Mouse (Mus musculus) left cerebral cortex, postnatal 14 days (tissue): ENCODE data around the gene Hspa1a. TPM values are rescaled to one million over a fixed set of nuclear protein-coding genes. Genes with fewer than 3 reads are reported as not detected.
"Not testable (repeated sequence)": the region's sequence is repeated elsewhere in the genome, so short reads cannot be mapped to it uniquely, and the experiment has no call there.

Experiments used
- DNase-seq, 2 experiments: peaks; one replicate each; pipeline ENCODE4 v3.0.0; 2021 to 2022; ENCODE audit warnings: low spot score in 2 of 2, mixed read lengths in 1 of 2
- intact Hi-C: fragments of 180-260 bp; cut with DNase I; formaldehyde crosslinking; loops from one replicate; pipeline ENCODE4 v1.15.1; 2025
- total RNA-seq, 2 experiments: library from RNA; stranded (reverse); gene quantifications; 2 replicates each; pipeline ENCODE4 v1.2.3; 2021

The Hspa1a gene
- total RNA-seq, 2 experiments from 2014 or later: 5.5 to 6.7 TPM

DNA sequence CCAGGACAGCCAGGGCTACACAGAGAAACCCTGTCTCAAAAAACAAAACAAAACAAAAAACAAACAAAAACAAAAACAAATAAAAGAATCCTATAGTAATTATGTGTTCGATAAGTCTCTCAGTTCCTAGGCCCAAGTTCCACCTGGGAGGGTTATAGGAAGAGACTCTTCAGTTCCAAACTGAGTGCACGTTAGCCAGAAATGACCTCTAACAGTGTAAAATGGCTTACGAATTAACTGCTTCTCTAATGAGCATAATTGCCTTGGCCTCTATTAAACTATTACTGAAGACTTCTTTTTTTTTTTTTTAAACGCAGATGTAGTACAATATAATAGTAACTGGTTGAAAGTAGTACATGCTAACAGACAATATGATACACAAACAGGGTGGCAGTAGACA, 18.1 kb downstream of the Hspa1a start:
- no peak for DNase-seq
- intact Hi-C loops: loop anchor here (2.0 kb wide), 1 partner anchor 29 kb away; no protein-coding TSS in a partner anchor

DNA sequence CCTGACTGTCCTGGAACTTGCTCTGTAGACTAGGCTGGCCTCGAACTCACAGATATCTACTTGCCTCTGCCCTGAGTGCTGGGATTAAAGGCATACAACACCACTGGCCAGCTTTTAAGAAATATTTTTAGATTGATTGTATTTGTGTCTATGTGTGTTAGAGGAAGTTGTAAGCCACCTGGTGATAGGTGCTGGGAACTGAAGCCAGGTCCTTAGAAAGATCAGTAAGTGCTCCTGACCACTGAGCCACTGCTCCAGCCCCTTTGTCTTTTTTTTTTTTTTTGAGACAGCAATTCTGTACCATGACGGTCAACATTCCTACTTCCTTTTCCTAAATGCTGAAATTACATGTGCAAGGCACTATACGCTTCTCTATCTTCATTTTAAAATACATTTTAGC, 18.7 kb downstream of the Hspa1a start:
- intact Hi-C loops: loop anchor here (2.0 kb wide), 1 partner anchor 30 kb away; no protein-coding TSS in a partner anchor
- no peak for DNase-seq

DNA sequence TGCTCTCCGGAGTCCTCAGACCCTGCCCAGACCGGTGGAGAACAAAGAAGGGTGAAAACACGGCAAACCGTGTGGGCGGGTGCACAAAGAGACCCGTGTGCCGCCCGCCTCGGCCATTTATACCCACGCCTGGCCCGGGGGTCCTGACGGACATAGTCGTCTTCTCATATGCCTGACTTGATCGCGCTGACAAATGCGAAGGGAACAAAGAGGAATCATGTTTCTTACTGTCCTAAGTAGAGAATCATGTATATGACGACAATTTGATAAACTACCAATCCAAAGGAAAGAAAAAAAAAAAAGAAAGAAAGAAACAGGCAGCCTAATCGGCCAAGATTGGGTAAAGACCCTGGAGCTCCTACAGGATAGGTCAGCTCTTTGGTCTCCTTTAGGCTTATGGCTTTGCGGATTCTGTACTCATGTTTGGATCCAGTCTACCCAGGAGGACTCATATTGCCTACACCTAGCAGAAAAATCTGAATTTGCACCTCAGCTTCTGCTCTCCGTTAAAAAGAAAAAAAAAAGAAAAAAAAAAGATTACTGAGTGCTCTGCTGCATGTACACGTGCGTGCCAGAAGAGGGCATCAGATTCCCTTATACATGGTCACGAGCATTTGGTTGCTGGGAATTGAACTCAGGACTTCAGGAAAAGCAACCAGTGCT, 19.4 kb downstream of the Hspa1a start:
- intact Hi-C loops: loop anchor here (2.0 kb wide), 1 partner anchor 30 kb away; no protein-coding TSS in a partner anchor
- DNase-seq: peak; percentile 80 to 81

DNA sequence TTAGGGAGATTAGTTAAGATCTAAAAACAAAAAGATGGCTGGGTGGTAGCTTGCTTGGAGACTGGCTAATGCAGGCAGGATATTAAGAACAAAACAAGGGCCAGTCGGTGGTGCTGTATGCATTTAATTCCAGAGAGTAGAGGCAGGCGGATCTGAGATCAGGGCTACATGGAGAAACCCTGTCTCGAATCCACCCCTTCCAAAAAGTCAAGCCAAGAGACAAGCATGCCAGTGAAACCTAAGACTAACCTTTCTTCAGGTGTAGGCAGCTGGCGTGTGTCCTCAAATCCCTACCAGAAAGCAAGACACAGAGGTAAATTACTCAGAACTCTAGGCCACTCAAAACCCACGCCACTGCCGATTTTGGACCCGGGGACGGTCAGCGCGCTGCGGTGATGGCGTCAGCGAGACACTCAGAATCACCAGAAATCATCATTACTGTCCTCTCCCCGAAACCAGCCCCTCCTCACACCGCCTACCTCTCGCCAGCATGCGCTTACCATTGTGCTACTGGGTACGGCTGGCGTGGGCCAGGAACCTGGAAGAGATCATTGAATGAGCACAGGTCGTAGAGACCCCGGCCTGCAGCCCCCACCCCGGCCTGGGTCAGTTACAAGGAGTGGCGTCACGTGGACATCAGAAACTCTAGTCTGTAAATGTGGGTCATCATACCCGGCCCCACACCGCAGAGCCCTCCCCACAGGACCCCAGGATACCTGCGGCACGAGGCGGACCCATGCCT, 20.1 kb downstream of the Hspa1a start:
- intact Hi-C loops: loop anchor here (2.0 kb wide), 1 partner anchor 31 kb away; no protein-coding TSS in a partner anchor
- DNase-seq: peak; percentile 47 to 62

DNA sequence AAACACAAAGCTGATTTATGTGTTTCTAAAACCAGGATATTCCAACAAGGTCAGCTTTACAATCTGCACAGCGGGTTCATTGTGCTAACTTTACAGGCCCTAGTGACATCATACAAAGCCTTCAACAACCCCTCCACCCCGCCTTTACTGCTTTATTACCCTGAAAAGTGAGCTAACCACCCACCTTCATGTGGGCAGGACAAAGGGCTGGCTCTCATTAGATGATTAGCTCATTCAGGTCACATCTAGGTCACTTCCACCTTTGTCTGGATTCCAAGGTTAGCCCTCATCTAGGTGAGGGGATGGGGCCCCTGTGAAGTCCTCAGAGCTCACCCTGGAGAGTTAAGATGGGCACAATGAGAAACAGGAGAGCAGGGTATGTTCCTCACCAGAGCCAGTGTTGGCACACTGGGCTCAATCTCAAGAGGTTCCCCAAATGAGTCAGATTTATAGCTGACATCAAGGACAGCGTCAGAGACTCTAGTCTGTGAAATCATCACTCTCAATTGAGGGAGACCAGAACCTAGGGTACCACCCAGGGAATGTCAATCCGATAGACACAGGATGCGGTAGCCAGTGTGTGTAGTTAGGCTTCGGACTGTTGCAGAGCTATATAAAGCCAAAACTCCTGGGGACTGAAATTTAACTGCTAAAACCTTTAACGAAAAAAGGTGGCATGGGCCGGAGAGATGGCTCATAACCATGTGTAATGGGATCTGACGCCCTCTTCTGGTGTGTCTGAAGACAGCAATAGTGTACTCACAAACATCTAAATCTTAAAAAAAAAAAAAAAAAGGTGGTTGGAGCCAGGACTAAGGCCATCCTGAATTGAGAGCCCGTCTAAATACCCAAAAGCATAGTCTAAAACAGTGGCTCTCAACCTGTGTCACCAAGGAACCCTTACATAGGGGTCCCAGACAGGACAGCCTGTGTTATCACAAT, 21.2 kb downstream of the Hspa1a start:
- intact Hi-C loops: no loop called here
- DNase-seq: no peak

DNA sequence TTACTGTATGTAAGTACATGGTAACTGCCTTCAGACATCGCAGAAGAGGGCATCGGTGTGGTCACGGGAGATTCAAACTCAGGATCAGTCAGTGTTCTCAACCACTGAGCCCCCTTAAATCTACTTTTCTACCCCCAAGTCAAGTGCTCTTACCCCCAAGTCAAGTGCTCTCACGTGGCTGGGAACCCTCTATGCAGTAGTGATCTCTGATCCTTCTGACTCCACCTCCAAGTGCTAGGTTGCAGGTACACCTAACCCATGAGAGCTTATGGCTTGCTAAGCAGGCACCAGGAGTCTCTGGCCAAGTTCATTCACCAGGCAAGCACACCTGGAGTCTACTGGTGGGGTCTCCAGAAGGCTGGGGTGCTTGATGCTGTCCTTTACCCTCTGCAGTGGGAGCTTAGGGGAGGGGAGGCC, 22.4 kb downstream of the Hspa1a start:
- no peak for DNase-seq
- intact Hi-C loops: loop anchor here (5.0 kb wide), 1 partner anchor 97 kb away; the partner anchor contains the start of genes Nelfe and Skiv2l

DNA sequence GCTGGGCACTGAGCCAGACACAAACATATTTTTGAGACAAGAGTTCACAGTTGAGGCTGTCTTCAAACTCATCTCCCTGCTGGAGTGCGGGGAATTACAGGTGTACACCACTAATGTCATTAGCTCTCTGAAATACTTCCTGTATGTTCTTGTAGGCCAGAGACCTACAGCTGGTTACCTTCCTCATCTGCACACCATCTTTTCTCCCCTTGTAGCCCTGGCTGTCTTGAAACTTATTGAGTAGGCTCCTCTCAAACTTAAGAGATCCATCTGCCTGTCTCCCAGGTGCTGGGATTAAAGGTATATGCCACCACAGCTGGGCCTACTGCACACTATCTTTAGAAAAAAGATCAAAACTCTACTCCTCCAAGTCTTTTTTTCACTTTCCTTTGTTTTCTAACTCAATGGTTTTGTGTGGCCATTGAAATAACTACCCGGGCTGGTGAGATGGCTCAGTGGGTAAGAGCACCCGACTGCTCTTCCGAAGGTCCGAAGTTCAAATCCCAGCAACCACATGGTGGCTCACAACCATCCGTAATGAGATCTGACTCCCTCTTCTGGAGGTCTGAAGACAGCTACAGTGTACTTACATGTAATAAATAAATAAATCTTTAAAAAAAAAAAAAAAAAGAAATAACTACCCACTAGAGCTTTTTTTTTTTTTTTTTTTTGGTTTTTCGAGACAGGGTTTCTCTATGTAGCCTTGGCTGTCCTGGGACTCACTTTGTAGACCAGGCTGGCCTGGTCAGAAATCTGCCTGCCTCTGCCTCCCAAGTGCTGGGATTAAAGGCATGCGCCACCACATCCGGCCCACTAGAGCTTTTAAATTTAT, 23.0 kb downstream of the Hspa1a start:
- intact Hi-C loops: loop anchor here (5.0 kb wide), 1 partner anchor 97 kb away; the partner anchor contains the start of genes Nelfe and Skiv2l
- not testable (repeated sequence) for DNase-seq

DNA sequence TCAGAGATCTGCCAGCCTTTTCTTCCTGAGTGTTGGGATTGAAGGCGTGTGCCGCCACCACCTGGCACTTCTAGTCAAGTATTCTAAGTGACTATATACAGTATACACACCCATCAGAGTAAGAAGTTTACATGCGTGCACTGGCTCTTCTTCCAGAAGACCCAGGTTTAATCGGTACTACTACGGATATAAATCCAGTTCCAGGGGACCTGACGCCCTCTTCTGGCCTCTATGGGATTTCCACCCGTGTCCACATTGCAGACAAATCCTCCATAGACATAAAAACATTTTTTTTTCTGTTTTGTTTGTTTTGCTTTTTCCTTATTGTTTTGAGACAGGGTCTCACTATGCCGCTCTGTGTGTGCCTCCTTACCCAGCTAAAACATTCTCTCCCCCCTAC, 24.4 kb downstream of the Hspa1a start:
- DNase-seq: no peak
- intact Hi-C loops: loop anchor here (5.0 kb wide), 1 partner anchor 95 kb away; the partner anchor contains the start of genes Nelfe and Skiv2l

DNA sequence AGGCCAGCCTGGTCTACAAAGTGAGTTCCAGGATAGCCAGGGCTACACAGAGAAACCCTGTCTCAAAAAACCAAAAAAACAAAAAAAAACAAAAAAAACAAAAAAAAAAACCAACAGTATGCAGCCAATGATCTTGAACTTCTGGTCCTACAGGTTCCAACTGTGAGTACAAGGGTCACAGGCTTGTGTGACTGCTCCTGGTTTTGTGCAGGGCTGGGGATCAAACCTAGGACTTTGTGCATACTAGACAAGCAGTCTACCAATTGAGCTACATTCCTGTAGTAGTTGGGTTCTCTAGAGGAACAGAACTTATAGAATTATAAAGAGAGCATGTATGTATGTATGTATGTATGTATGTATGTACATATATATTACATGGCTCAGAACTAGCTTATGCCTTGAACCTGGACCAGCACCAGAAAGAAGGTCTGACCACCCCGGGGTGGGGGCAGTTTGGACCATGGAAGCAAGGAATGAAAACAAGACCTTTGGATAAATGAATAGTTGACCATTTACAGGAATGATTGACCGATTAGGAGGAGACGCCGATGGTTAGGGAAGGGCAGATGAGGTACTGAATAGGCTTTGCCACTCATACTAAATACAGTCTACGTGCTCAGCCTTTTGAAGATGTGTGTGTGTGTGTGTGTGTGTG, 25.3 kb downstream of the Hspa1a start:
- no peak for DNase-seq
- intact Hi-C loops: loop anchor here (5.0 kb wide), 1 partner anchor 94 kb away; the partner anchor contains the start of genes Nelfe and Skiv2l

DNA sequence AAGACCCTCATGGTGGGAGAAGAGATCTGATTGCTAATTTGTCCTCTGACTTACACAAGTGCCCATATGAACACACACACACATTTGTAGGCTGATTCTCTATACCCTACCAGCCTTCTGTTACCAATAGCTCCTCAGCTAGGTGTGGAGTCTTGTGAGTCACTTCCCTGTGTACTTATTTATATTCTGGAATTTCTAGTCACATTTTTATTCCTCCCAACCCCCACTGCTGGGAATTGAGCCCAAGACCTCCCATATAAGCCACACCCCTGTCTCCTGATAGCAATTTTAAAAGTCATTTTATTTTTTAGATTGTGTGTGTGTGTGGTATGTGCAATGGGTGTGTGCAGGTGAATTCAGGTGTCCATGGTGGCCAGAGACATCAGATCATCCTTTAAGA, 27.6 kb downstream of the Hspa1a start:
- intact Hi-C loops: no loop called here
- no peak for DNase-seq

DNA sequence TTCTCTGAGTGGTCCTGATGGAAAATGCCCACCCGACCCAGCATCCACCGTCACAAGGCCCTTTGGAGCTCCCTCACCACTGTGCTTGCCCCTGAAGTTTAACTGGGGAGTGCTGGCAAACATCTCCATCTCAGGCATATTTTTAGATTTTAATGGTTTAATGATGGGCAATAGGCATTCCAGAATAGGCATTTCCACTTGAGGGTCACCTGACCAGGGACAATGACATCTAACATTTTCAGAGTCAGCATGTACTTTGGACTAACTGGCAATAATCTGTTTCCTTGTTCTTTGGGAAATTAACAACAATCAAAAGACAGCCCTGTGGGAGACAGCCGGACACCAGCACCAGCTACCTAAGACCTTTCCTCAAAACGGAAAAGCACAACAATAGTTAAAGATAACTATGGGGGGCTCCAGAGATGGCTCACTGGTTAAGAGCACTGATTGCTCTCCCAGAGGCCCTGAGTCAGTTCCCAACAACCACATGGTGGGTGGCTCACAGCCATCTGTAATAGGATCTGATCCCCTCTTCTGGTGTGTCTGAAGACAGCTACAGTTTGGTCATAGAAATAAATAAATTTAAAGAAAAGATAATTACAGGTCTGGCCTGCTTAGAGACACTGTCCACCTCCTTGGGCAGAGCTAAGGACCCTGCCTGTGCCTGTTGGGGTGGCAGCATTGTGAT, 28.7 kb downstream of the Hspa1a start:
- DNase-seq: no peak

DNA sequence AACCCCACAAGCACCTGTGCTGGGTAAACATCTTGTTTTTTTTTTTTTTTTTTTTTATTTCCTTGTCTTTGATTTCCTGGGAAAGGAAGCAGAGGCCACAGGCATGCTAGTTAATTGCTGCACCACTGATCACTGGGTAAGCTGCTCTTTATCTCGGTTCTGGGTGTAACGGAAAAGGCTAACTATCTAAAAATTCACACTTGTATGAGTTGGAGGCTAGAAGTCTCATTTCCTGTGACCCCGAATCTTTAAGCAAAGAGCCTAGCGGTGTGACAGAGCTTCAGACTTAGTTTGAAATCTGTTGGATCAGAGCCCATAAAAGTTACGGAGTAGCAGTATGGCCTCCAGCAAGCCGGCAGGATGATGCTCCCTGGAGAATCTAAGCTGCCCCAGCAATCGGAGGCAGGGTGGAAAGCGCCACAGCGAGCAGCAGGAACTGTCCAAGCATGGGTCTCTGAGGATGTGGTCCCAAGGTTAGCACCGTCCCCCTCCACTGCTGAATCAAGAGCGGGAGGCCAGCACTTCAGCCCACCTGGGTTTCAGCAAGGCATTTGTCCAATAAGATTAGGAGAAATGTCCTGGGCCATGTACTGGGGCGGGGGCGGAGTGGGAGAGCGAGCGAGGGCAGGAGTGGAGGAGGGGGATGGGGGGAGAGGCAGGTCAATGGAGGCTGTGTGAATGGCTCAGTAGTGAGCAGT, 30.5 kb downstream of the Hspa1a start:
- no peak for DNase-seq
- intact Hi-C loops: no loop called here

More for the DNA sequence above, 28.7 kb downstream of the Hspa1a start:
- intact Hi-C loops: no loop called here

DNA sequence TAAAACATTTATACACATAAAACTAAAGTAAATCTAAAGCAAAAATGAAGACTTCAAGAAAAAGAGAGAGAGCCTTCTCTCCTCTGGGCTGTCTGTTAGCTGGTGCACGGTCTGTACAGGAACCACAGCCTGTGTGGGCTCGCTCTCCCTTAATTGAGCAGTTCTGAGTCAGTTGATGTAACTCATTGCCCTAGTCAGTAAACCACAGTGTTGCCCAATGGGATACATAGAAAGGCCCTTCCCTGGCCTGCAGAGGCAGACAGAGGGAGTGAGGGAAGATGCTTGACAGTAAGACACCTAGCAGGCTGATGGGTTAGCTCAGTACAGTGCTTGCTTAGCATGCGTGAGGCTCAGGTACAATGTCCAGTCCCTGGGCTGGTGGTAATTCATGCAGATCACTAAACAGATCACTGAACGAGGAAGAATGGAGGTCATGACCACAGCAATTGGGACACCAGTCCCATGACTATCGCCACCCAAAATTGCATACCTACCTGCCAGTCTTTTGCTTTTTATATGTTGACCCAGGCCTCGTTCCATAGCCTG, 33.9 kb downstream of the Hspa1a start:
- intact Hi-C loops: no loop called here
- DNase-seq: no peak

DNA sequence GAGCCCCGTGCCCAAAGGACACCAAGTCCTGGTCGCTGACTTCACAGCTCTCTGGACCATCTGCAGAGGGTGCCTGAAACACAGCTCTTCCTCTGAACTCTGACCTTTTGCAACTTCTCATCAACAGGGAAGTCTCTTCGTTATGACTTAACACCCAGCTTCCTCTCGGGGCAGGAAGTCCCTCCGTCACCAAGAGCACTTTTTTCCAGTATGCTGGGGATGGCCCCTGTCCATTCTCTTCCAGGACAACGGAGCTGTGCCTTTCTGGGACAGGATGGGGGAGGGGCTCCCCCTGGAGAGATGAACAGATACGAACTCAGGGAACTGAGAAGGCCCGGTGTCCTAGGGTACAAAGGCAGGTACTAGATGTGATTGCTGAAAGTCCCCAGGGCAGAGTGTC, 37.1 kb downstream of the Hspa1a start:
- intact Hi-C loops: no loop called here
- DNase-seq: no peak

DNA sequence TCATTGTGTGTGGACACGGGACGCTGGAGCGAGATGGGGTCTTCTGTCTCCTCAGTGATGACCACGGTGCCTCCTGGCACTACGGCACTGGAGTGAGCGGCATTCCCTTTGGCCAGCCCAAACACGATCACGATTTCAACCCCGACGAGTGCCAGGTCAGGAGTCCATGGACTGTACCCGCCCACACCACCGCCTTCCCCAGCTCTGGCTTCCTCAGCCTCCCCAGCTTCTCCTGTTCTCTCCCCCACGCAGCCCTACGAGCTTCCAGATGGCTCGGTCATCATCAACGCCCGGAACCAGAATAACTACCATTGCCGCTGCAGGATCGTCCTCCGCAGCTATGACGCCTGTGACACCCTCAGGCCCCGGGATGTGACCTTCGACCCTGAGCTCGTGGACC, 37.9 kb downstream of the Hspa1a start:
- no peak for DNase-seq
- intact Hi-C loops: no loop called here

DNA sequence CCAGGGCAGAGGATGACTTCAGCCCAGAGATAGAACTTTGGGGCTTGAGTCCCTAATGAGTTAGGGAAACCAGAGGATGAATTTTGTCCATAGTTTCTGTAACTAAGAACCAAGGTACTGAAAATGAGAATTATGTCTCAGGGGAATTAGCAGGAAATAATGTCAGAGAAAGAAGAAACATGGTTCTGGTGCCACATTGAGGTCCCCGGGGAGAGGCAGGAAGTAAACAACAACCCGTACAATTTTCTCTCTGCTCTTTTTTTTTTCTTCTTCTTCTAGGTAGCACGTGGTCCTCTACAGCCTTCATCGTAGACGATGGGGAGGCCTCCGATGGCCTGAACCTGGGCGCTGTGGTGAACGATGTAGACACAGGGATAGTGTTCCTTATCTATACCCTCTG, 39.7 kb downstream of the Hspa1a start:
- no peak for DNase-seq
- intact Hi-C loops: no loop called here

DNA sequence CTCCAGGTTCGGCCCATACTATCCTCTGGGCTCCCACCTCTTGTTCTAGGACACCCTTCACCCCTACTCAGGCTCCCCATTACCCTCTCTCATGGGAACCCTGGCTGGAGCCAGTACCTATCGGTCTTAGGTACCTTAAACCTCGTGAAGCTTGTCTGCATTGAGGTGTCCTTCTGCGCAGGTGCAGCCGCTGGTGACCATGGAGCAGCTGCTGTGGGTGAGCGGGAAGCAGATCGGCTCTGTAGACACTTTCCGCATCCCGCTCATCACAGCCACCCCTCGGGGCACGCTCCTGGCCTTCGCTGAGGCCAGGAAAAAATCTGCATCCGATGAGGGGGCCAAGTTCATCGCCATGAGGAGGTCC, 40.2 kb downstream of the Hspa1a start:
- intact Hi-C loops: no loop called here
- peak in 1 of 2 experiments; percentile 48 for DNase-seq
